Mouse (Mus musculus) embryo, embryonic 10 days (tissue): ENCODE data around the gene Fgfr2.

Experiments
- DNase-seq: peaks from one replicate; pipeline ENCODE4 v3.0.0-alpha.2; 2015; ENCODE audit warnings: low spot score

The Fgfr2 gene

DNA sequence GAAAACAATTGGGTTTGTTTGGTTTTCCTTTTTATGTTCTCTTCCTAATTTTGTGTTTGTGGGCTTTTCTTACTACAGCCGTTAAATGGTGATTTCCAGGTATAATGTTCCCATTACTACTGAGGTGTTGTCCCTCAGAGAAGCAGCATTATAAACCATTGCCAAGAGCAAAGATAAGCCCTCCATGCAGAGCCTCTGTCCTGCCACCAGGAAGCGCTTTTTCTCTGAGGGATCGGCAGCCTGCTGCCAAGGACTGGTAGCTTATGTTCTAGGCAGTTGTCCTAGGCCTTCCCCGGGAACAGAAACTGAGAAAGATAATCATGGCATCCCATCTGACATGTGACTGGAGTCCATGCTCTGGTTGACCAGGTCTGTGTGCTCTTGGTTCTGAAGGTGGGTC lies 2374.0 kb downstream of the Fgfr2 start:
- DNase-seq: no peak

GRCm38 (mm10) chr7:130743239-130744025 lies 2379.7 kb downstream of the Fgfr2 start:
- no peak for DNase-seq

- DNase-seq: no peak
Observed at GRCm38 (mm10) chr7:130741099-130741498, 2382.1 kb downstream of the Fgfr2 start.

DNA sequence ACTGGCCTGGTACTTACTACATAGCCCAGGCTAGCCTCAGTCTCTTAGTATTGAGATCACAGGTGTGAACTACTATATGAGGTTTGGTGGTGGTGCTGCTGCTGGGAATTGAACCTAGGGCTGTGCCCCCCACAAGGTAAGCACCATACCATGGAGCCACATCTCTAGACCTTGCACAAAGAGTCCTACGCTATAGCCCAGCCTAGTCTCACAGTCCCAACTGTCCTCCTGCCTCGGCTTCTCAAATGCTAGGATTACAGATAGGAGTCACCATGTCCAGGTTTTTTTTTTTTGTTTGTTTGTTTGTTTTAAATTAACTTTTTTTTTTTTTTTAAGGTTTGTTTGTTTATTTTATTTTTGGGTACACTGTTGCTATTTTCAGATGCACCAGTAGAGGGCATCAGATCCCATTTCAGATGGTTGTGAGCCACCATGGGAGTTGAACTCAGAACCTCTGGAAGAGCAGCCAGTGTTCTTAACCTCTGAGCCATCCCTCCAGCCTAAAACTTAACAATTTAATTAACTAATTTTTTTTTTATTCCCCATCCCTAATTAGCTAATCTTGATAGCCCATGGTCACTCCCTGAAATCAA lies 2388.9 kb downstream of the Fgfr2 start:
- DNase-seq: no peak

GRCm38 (mm10) chr7:130733423-130733822 lies 2389.7 kb downstream of the Fgfr2 start:
- no peak for DNase-seq

DNA sequence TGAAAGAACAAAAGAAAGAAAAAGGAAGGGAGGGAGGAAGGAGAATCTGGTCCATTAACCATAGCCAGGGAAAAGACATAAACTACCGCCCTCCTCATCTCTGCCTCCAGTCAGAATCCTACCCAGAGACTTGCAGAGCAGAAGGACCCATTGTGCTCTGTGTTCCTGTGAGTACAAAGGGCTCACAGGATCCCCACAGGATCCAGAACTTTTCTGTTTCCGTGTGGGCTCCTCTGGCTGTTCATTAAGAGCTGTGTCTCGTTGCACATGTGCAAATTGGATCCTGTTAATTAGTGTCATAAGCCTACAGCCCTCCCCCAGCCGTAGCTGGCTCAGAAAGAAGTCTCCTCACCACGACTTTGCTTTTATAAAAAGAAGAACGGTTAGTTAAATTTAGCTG lies 2390.2 kb downstream of the Fgfr2 start:
- no peak for DNase-seq

DNA sequence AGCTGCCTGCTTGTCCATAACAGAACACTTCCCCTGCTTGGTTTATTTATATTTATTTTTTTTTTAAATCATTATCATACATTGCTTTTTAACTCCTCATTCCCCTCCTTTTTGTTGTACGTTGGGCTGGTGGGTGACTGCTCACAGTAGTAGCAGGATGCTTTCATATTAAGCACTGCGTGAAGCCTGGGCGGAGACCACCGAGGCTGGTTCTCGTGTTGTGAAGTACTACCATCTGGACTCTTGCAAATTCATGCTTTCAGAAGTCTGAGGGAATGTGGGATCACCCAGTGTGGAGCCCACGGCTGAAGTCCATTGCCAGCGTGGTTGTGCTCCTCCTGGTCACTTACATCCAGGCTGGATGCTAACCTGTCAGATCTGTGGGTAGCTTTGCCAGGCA lies 2391.4 kb downstream of the Fgfr2 start:
- DNase-seq: no peak

GRCm38 (mm10) chr7:130727560-130727959 lies 2395.6 kb downstream of the Fgfr2 start:
- no peak for DNase-seq

- no peak for DNase-seq
Observed at GRCm38 (mm10) chr7:130726724-130727422, 2396.3 kb downstream of the Fgfr2 start.

DNA sequence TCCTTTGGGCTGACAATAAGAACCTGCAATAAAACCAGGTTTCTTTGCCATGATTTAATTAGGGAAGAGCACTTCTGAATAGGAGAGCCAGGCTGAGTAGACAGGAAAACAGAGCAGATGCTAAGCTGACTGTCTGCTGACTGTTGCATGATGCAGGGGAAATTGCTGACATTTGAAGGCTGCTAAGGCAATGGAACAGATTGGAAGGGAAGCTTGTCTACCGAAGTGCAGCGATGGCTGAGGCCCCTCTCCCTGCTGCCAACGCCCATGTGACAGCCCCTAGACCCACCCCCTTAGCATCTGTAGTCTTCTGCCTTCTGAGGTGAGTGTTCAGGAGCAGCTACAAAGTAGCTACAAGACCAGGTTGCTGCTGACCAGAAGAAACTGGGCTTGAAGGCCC lies 2397.0 kb downstream of the Fgfr2 start:
- no peak for DNase-seq

GRCm38 (mm10) chr7:130720646-130721335 lies 2402.4 kb downstream of the Fgfr2 start:
- DNase-seq: no peak

DNA sequence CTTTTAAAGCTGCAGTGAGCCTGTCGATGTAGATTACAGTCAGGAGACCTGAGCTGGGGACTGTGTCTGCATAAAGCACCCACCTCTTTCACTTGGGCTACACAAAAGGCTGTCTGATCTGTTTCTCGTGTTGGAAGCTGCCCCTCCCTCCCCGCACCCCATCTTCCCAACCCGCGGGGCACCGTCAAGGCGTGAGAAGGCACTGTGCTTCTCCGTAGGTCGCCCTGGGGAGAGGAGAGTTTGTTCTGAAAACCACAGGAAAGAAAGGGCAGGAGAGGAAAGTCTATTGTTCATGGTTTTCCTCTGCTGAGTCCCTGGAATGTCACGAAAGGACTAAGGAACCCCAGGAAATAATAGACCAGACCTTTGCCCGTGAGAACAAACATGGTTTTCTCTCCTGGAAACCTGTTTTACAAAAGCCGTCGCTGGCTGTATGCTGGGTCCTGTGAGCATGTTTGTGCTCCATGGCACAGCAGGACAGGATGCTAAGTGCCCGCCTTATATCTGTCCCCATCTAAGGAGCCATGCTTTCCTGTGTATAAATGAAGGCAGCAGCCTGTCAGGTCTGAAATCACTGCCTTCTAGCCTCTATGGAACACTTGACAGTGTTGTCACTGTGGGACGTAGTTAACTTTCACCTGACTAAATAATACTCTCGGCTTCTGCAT lies 2403.1 kb downstream of the Fgfr2 start:
- DNase-seq: no peak

DNA sequence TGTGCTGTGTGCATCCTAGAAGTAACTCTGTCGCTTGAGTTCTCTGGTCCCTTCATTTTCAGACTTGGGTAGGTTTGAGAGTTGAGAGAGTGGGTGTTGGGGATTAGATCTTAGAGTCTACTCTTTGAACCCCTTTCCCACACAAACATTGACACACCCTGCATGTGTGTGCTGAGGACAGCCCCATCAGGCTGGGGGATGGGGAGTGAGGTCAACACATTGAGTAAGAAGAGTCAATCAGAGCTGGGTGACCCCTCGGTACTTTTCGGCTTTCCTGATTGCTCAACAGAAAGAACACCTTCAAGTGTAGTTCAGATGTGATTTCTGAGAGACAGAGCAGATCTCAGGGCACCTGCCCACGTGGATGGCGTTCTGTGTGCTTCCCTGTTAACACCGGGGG lies 2406.2 kb downstream of the Fgfr2 start:
- no peak for DNase-seq

GRCm38 (mm10) chr7:130716341-130716740 lies 2406.8 kb downstream of the Fgfr2 start:
- DNase-seq: no peak

- DNase-seq: no peak
Observed at GRCm38 (mm10) chr7:130715467-130715866, 2407.7 kb downstream of the Fgfr2 start.

DNA sequence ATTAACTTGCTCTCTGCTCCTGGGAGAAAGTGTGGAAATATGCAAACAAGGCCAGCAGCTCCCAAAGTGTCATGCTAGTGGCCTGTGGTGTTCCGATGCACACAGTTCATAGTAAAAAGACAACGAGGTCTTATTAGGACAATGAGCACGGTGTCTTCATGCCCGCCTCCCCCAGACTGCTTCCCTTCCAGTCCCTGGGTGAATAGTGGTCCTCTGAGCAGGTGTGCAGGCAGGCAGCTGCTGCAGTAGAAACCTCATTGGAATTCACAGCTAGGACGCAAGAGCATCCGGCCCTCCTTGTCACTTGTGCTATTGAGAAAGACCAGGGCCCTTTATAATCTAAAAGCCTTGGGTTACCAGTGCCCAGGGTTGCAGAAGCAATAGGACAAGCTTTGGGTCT lies 2409.8 kb downstream of the Fgfr2 start:
- DNase-seq: no peak

GRCm38 (mm10) chr7:130711851-130712250 lies 2411.3 kb downstream of the Fgfr2 start:
- no peak for DNase-seq

DNA sequence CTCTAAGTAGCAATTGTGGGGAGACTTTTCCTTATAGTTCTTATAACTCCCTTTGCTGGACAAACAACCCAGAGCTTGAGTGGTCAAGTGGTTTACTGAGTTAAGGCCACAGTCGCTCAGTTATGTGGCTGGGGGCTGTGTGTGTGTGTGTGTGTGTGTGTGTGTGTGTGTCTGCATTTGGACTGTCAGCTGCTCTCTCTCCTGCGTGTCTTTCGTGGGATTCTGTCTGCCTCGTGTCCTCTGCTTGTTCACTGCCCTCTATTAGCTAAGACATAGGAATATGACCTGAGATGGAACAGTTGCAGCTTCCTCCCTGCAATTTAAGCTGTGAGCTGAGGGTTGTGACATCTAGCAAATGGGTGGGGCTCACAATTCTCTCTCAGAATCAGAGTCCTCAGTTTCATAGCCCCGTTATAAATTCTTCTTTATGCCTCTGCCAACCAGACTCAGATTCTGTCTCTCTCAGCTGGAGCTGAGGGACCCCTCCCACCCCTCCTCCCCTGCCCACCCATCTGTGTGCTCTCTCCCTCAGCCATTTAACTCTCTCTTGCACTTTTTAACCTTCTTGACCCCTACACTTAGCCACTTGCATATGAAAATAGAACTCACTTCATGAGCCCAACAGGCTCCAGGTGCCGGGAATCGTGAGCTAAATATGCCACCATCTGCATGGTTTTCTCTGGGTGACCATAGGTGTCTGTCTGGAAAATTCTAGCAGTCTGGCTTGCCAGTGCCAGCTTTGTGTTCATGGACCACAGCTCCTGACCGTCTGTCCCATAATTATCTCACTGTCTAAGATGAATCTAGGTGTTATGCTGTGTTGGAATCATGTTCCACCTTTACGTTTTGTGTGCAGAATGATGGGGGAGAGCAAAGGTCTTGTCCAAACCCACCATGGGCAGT lies 2413.5 kb downstream of the Fgfr2 start:
- DNase-seq: no peak

DNA sequence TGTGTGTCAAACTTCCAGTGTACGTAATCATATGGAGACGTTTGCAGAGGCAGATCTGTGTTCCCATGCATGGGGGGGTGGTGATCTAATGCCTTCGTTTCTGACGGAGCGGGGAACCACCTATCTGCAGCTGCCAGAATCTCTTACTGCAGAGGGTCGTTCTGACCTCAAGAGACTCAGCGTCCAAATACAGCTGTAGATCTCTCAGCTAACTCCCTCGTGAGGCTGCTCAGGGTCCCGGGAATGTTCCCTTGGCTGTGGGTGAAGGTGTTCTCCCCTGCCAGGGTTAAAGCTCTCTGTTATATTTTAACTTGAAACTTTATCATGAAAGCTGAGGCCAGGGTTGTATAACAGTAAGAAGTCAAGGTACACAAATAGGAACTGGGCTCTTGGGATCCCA lies 2414.2 kb downstream of the Fgfr2 start:
- DNase-seq: no peak

DNA sequence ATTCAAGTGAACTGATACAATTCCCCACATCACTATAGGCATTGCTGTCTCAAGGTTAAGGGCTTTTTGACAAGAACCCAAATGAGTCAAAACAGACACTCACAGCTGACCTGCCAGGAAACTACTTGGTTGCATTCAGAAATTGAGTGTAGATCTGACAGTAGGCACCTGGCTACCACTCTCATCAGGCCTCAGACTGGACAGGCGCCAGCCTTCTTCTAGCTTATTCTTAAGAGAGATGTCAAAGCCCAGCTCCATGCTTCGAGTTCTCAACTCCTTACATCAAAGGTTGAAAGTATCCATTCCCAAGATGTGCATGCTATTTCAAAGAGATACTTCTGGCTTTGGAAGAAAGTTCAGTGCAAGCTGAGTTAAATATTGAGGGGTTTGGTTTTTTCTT lies 2417.9 kb downstream of the Fgfr2 start:
- no peak for DNase-seq

DNA sequence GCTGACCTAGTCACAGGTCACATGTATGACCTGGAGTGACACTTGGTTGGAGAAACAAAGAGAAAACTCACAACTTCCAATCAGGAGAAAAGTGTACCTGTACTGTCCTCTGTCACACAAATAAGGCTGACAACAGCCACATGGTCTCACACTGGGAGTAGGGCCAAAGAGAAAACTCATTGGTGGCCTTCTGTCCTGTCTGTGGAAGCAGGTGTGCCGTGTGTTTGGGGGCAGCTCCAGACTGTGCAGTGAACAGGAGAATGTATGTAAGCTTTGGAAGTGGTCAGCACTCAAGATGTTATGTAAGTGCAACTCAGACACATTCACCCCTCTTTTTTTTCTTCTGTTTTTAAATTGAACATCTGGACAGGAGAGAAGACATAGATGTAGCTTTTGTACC lies 2421.8 kb downstream of the Fgfr2 start:
- DNase-seq: no peak
